Mouse (Mus musculus) heart, adult 2 months (tissue): ENCODE measurements at regions not wholly inside any gene's neighbourhood (a gene's known extent, or its start where the extent isn't known, plus 50 kb on each side); places are given as distances from the start of the nearest gene placed in this dataset.
"Not testable (repeated sequence)": the region's sequence is repeated elsewhere in the genome, so short reads cannot be mapped to it uniquely, and the experiment has no call there.

Source experiments
- CTCF ChIP-seq: fragments of 200-600 bp; IDR thresholded peaks from 2 replicates; pipeline ENCODE4 v1.8.1; 2022; ENCODE audit warnings: antibody characterized with exemption, mild to moderate bottlenecking, moderate library complexity
- EP300 ChIP-seq: fragments of 200-500 bp; IDR thresholded peaks from 2 replicates; pipeline ENCODE4 v1.6.1; 2011; ENCODE audit warnings: low read depth, low read length, control low read depth; ENCODE audit not compliant: insufficient read depth
- POLR2A ChIP-seq: fragments of 200-500 bp; IDR thresholded peaks from 2 replicates; pipeline ENCODE4 v1.6.1; 2011; ENCODE audit warnings: mild to moderate bottlenecking, low read depth, low read length, control low read depth; ENCODE audit not compliant: insufficient read depth

DNA sequence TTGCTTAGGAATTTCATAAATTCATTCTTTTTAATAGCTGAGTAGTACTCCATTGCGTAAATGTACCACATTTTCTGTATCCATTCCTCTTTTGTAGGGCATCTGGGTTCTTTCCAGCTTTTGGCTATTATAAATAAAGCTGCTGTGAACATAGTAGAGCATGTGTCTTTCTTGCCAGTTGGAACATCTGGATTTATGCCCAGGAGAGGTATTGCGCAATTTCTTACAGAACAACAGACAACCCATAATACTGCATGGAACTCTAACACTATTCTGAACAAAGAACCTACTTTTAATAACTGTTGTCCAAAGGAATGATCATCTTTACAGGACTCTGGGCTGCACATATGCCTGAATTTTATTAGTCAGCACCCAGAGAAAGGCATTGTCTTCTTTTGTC lies 373.4 kb downstream of the Casp12 start:
- TF ChIP-seq CTCF, EP300, POLR2A: not testable (repeated sequence)
